Mouse (Mus musculus): ENCODE data around the gene Adgre1.
"Not testable (repeated sequence)": the region's sequence is repeated elsewhere in the genome, so short reads cannot be mapped to it uniquely, and the experiment has no call there.

Adgre1 gene

GRCm38 (mm10) chr17:57358441-57358840 lies at the start of gene Adgre1:
Gene Adgre1, plus strand, starts transcription at chr17:57358691.
- no peak for DNase-seq (ENCODE audit: low spot score in 2 of 2)

DNA sequence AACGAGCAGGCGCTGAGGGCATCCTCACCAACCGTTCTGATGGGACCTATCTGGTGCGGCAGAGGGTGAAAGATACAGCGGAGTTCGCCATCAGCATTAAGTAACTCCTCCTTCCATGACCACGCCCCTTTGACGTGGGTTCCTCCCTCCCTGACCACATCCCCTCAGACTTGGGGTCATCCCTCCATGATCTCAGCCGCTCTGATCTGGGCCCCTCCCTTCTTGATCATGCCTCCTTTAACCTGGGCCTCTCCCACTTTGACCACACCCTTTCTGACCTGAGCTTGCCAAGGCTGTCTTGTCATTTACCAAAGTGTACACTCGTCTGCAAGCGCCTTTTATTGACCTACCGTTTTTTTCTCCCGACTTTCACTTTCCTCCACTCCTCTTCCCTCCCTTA lies 46.7 kb upstream of the Adgre1 start:
- no peak for DNase-seq (ENCODE audit: low spot score in 2 of 2)

- DNase-seq (ENCODE audit: low spot score in 2 of 2), result no peak
Observed at GRCm38 (mm10) chr17:57327615-57328014, 30.9 kb upstream of the Adgre1 start.

GRCm38 (mm10) chr17:57328944-57329343 lies 29.5 kb upstream of the Adgre1 start:
- no peak for DNase-seq (ENCODE audit: low spot score in 2 of 2)

DNA sequence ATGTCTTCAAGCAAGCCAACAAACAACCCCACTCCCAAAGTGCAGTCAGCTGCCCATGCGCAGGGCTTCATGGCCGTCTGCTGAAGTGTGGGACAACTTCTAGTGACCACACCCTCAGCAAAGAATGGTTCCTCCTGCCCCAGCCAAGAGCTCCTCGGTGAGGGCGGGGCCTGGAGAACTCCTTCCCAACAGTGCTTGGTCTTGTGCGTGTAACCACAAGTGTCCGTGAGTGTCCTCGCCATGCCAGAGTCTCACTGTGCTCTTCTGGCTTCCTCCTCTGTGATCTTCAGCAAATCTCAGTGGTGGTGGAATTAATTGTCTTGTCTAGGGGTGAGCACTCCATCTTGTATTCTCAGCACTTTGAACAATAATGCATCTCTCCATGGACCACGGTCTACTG lies 27.5 kb upstream of the Adgre1 start:
- DNase-seq (ENCODE audit: low spot score in 2 of 2), result no peak

DNA sequence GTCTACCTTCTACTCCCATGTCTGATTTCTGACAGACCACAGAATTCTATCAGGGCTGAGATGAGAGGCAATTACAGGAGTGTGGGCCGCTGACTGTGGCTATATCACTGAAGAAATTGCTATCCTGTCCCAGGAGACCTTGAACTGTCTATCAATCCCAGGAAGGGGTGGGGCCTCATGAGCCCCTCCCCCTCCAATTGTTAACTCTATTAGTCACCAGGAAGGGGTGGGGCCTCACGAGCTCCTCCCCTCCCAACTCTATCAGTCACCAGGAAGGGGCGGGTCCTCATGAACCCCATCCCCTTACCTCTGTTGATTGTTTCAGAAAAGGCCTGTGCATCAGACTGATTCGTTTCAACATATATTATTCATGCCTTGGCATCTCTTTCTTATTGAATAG lies 26.2 kb upstream of the Adgre1 start:
- DNase-seq (ENCODE audit: low spot score in 2 of 2), result no peak

DNA sequence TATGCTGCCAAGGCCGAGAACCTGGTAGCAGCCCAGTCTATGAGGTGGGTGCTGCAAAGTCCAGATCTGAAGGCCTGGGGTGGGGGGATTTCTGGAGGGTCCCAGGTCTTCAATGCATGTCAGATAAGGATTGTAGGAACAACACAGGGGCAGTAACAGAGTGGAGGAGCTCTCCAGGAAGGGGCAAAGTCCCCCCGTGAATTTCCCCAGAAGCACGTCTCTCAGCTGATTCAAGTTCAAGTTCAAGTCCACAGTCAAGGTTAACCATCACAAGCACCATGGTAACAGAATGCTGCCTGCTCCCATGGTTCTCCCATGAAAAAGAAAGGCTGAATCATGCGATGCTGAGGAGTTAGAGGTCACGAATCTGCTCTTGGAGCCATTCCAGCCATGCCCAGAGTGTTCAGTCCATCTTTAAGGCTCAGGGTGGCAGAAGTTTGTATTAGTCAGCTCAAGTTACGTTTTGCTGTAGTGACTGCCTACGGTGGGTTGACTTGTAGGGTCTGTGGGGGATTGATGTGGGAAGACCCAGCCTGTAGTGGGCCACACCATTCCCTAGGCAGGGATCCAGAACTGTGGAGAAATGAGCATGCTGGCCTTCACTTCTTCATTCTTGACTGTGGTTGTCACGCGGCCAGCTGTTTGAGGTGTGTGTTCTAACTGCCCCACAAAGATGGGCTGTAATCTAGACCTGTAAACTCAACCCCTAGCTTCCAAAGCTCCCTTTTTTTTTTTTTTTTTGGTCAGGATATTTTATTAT lies 24.3 kb upstream of the Adgre1 start:
- DNase-seq (ENCODE audit: low spot score in 2 of 2), result no peak

- peak; percentile 61 to 81 for DNase-seq (ENCODE audit: low spot score in 2 of 2)
Observed at GRCm38 (mm10) chr17:57334761-57335150, 23.7 kb upstream of the Adgre1 start.

- DNase-seq (ENCODE audit: low spot score in 2 of 2), result not testable (repeated sequence)
Observed at GRCm38 (mm10) chr17:57335194-57335593, 23.3 kb upstream of the Adgre1 start.

- peak; percentile 79 to 91 for DNase-seq (ENCODE audit: low spot score in 2 of 2)
Observed at GRCm38 (mm10) chr17:57335673-57336303, 22.7 kb upstream of the Adgre1 start.

- DNase-seq (ENCODE audit: low spot score in 2 of 2), result no peak
Observed at GRCm38 (mm10) chr17:57337996-57338395, 20.5 kb upstream of the Adgre1 start.

DNA sequence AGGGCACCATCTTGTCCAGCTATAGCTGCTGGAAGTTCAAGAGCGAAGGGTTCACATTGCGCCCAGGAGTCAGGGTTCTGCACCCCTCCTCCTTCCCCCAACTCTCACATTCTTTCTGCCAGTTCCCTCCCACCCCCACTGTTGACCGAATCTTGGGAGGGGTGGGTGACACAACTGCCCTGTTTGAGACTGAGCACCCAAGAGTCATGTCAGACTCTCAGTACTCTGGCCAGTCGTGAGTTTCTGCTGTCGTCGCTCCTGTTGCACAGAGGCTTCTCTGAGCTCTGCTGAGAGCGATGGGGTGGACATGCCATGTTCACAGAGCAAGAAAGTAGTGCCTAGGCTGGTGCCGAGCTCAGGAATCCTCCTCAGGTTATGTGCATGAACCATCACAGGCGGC lies 19.2 kb upstream of the Adgre1 start:
- DNase-seq (ENCODE audit: low spot score in 2 of 2), result no peak

DNA sequence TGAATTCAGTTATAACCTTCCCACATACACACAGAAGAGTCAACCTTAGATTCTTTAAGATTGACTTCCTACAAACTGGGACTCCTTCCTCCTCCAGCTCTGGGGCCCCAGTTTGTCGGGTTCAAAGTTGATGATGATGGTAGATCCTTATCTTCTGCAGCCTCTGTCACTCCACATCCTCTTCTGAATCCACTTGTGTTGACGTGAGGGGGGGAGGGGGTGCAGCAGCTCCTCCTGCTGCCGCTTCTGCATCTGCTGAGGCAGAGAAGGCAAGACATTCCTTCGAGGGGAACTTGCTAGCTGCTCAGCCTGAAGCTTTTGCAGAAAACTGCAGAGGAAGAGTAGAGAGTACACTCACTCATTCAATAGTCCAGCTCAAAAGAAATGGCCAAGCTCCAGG lies 16.9 kb upstream of the Adgre1 start:
- no peak for DNase-seq (ENCODE audit: low spot score in 2 of 2)

GRCm38 (mm10) chr17:57344029-57344707 lies 14.3 kb upstream of the Adgre1 start:
- no peak for DNase-seq (ENCODE audit: low spot score in 2 of 2)

- no peak for DNase-seq (ENCODE audit: low spot score in 2 of 2)
Observed at GRCm38 (mm10) chr17:57347017-57347416, 11.5 kb upstream of the Adgre1 start.

GRCm38 (mm10) chr17:57347781-57348180 lies 10.7 kb upstream of the Adgre1 start:
- DNase-seq (ENCODE audit: low spot score in 2 of 2), result no peak

- DNase-seq (ENCODE audit: low spot score in 2 of 2), result no peak
Observed at GRCm38 (mm10) chr17:57349067-57349466, 9.4 kb upstream of the Adgre1 start.

- DNase-seq (ENCODE audit: low spot score in 2 of 2), result no peak
Observed at GRCm38 (mm10) chr17:57350212-57350611, 8.3 kb upstream of the Adgre1 start.

GRCm38 (mm10) chr17:57351107-57351506 lies 7.4 kb upstream of the Adgre1 start:
- DNase-seq (ENCODE audit: low spot score in 2 of 2), result no peak

- DNase-seq (ENCODE audit: low spot score in 2 of 2), result no peak
Observed at GRCm38 (mm10) chr17:57359485-57360241, 1.2 kb downstream of the Adgre1 start.
